ENCODE assay signal across 8 mouse cellular contexts in genomic region chr19:10940801-10941457, GRCm38 (mm10). TPM values are rescaled to one million over a fixed set of nuclear protein-coding genes. Genes with fewer than 3 reads are reported as not detected.
DNase-seq lines count a peak whose midpoint lies in the region; ATAC-seq and TF ChIP-seq lines count a peak whose summit lies in the region.

No protein-coding gene starts in this region.

- H3K4me2 ChIP-seq in CH12.LX (ENCODE audit: insufficient read depth, low read depth, poor library complexity, severe bottlenecking): no peak overlapping the region
- H3K4me2 ChIP-seq in intestine, embryonic 16.5 days (ENCODE audit: low read depth, low read length): peak overlapping the region; percentile 69
- H3K4me2 ChIP-seq in midbrain, embryonic 14.5 days (ENCODE audit: low read length): peak overlapping the region; percentile 73

- no peak for TF ChIP-seq RAD21 in CH12.LX (IDR thresholded peaks at IDR 0.05; ENCODE audit: low read depth, low read length)

- H3K36me3 ChIP-seq in heart, adult 2 months (ENCODE audit: control insufficient read depth, insufficient read depth, low read length): no peaks in the 10 kb centered on the region
- H3K36me3 ChIP-seq in CH12.LX (replicated peaks in 1 of 2; ENCODE audit: control insufficient read depth in 1 of 2, insufficient read depth in 1 of 2, low read length in 1 of 2): peaks cover 50 to 59% of the 10 kb centered on the region in 2 experiments
- peaks cover 8% of the 10 kb centered on the region for H3K36me3 ChIP-seq in intestine, embryonic 16.5 days (ENCODE audit: control insufficient read depth, insufficient read depth, low read length)
- peaks cover 37% of the 10 kb centered on the region for H3K36me3 ChIP-seq in midbrain, embryonic 14.5 days (ENCODE audit: control insufficient read depth, insufficient read depth, low read length)

- dilution Hi-C loops in CH12.LX (cut with MboI; ENCODE audit: extremely low pct_ligation_motif_present, extremely low pct_unique_long_range_greater_than_20kb, low sequenced_read_pairs): no loop called here

- no peak for TF ChIP-seq EP300 in heart, adult 2 months (IDR thresholded peaks at IDR 0.05; ENCODE audit: insufficient read depth, low read depth, low read length)
- no peak for TF ChIP-seq EP300 in CH12.LX (IDR thresholded peaks at IDR 0.05; ENCODE audit: low read length)

- intact Hi-C loops in heart, adult 2 months (cut with DNase I): no loop called here

- no peak for TF ChIP-seq POLR2A in heart, adult 2 months (IDR thresholded peaks at IDR 0.05; ENCODE audit: insufficient read depth, low read depth, low read length)
- TF ChIP-seq POLR2A in CH12.LX (IDR thresholded peaks at IDR 0.05; ENCODE audit: low read depth, low read length): no peak

- no peaks in the 10 kb centered on the region; the same call in 1 of the 2 replicates for H3K4me1 ChIP-seq in heart, adult 2 months (ENCODE audit: control insufficient read depth, insufficient read depth, low read length)
- peaks cover 12 to 26% of the 10 kb centered on the region in 2 experiments for H3K4me1 ChIP-seq in CH12.LX (ENCODE audit: control insufficient read depth in 1 of 2, insufficient read depth in 2 of 2)
- H3K4me1 ChIP-seq in intestine, embryonic 16.5 days (ENCODE audit: control insufficient read depth, insufficient read depth, low read length): peaks cover 11% of the 10 kb centered on the region
- H3K4me1 ChIP-seq in midbrain, embryonic 14.5 days (ENCODE audit: control insufficient read depth, insufficient read depth, low read length): peaks cover 10% of the 10 kb centered on the region

- no peak for DNase-seq in heart, adult 2 months
- DNase-seq in heart, adult 9 months (ENCODE audit: low spot score in 2 of 2): no peak
- DNase-seq in CH12.LX (ENCODE audit: extremely low read depth): no peak
- DNase-seq in embryo, embryonic 11 days: peak; percentile 73
- peak; percentile 78 for DNase-seq in midbrain, embryonic 14.5 days
- DNase-seq in natural killer cell, adult 2 months (ENCODE audit: low spot score in 2 of 2): no peak
- no peak for DNase-seq in spleen, postnatal 14 days (ENCODE audit: low spot score in 2 of 2)

- peak overlapping the region; percentile 24; the same call in 1 of the 2 replicates for H3K9ac ChIP-seq in heart, adult 2 months (ENCODE audit: low read depth, low read length)
- H3K9ac ChIP-seq in CH12.LX (ENCODE audit: insufficient read depth, low read depth): no peak overlapping the region
- H3K9ac ChIP-seq in intestine, embryonic 16.5 days (ENCODE audit: low read depth, low read length): peak overlapping the region; percentile 66
- H3K9ac ChIP-seq in midbrain, embryonic 14.5 days (replicated peaks; ENCODE audit: low read length): peak overlapping the region; percentile 63

- H3K27ac ChIP-seq in heart, adult 2 months: no peak overlapping the region
- H3K27ac ChIP-seq in CH12.LX (ENCODE audit: insufficient read depth, low read depth): no peak overlapping the region
- H3K27ac ChIP-seq in intestine, embryonic 16.5 days (ENCODE audit: low read length): no peak overlapping the region
- H3K27ac ChIP-seq in midbrain, embryonic 14.5 days (replicated peaks; ENCODE audit: low read depth, low read length): peak overlapping the region; percentile 81

- no peak for TF ChIP-seq CTCF in heart, adult 2 months (IDR thresholded peaks at IDR 0.05)
- no peak for TF ChIP-seq CTCF in CH12.LX (conservative IDR thresholded peaks at IDR 0.05 in 1 of 2, IDR thresholded peaks at IDR 0.05 in 1 of 2; ENCODE audit: low read depth in 2 of 2, low read length in 2 of 2)

- ATAC-seq in intestine, embryonic 16.5 days: peak; percentile 51
- peak; percentile 85 for ATAC-seq in midbrain, embryonic 14.5 days (ENCODE audit: low FRiP score, low TSS enrichment)

- 21% methylated on average over 40 of the region's 40 CpGs for WGBS in heart, adult 2 months
- WGBS in intestine, embryonic 16.5 days: 5% methylated on average over 40 of the region's 40 CpGs
- WGBS in midbrain, embryonic 14.5 days: under 1% methylated on average over 40 of the region's 40 CpGs

- in situ Hi-C loops in CH12.LX (cut with MboI; ENCODE audit: low pct_ligation_motif_present, low pct_unique_long_range_greater_than_20kb, low sequenced_read_pairs): no loop called here

- H3K9me3 ChIP-seq in CH12.LX (replicated peaks; ENCODE audit: low read length): peaks cover 6% of the 10 kb centered on the region
- no peaks in the 10 kb centered on the region for H3K9me3 ChIP-seq in intestine, embryonic 16.5 days (ENCODE audit: control insufficient read depth, low read length)
- no peaks in the 10 kb centered on the region for H3K9me3 ChIP-seq in midbrain, embryonic 14.5 days (ENCODE audit: control insufficient read depth, low read length)

- no peaks in the 10 kb centered on the region for H3K27me3 ChIP-seq in heart, adult 2 months (ENCODE audit: control insufficient read depth, insufficient read depth, low read length)
- no peaks in the 10 kb centered on the region for H3K27me3 ChIP-seq in CH12.LX (replicated peaks)
- H3K27me3 ChIP-seq in intestine, embryonic 16.5 days (replicated peaks; ENCODE audit: control insufficient read depth, insufficient read depth, low read length): no peaks in the 10 kb centered on the region
- H3K27me3 ChIP-seq in midbrain, embryonic 14.5 days (ENCODE audit: control insufficient read depth, insufficient read depth, low read length): no peaks in the 10 kb centered on the region

- no peaks in the 10 kb centered on the region for H3K79me2 ChIP-seq in heart, adult 2 months (replicated peaks; ENCODE audit: control insufficient read depth, insufficient read depth, low read length)
- H3K79me2 ChIP-seq in CH12.LX (replicated peaks; ENCODE audit: control insufficient read depth, extremely low read depth, insufficient read depth, poor library complexity, severe bottlenecking): peaks cover 1% of the 10 kb centered on the region; the same call in 1 of the 2 replicates

- H3K4me3 ChIP-seq in heart, adult 2 months: peak overlapping the region; percentile 20; the same call in 1 of the 2 replicates
- H3K4me3 ChIP-seq in CH12.LX (replicated peaks in 1 of 3; ENCODE audit: low read depth in 2 of 3, low read length in 2 of 3, poor library complexity in 1 of 3): no peak overlapping the region
- peak overlapping the region; percentile 39 for H3K4me3 ChIP-seq in intestine, embryonic 16.5 days (ENCODE audit: low read length)
- H3K4me3 ChIP-seq in midbrain, embryonic 14.5 days (replicated peaks; ENCODE audit: low read depth, low read length): peak overlapping the region; percentile 33

TF ChIP-seq in CH12.LX, 34 proteins besides CTCF, POLR2A, EP300 and RAD21:
- TF ChIP-seq E2F4 (IDR thresholded peaks at IDR 0.05; ENCODE audit: insufficient replicate concordance, low read depth, low read length) (no peak), POLR2AphosphoS2 (IDR thresholded peaks at IDR 0.05; ENCODE audit: low read depth, low read length) (peak; percentile 76; the same call in 1 of the 2 replicates), USF1 (IDR thresholded peaks at IDR 0.05; ENCODE audit: low read depth, low read length) (no peak), RCOR1 (conservative IDR thresholded peaks at IDR 0.05; ENCODE audit: low read depth, low read length) (no peak), UBTF (IDR thresholded peaks at IDR 0.05; ENCODE audit: low read depth, low read length) (no peak)

RNA-seq across cellular contexts. Expression of gene Ptgdr2, which starts 4.0 kb away (rescaled TPM):
- not detected for total RNA-seq in heart, adult 2 months (2021)
- polyA plus RNA-seq in heart, adult 2 months (2012; rRNA removed): 0.09 and 0.10 TPM in 2 replicates
- total RNA-seq in CH12.LX (2012; rRNA removed) (0.13 and 0.17 TPM in 2 replicates), CH12.LX (2014; rRNA removed) (not detected in 2 replicates)
- not detected in 2 replicates for polyA plus RNA-seq in CH12.LX (2012; ENCODE audit: insufficient read length, low read depth)
- polyA plus RNA-seq in intestine, embryonic 16.5 days (2015; fragmentation: Nextera tagmentation; extraction: Ambion mirVana): 0.05 and 0.11 TPM in 2 replicates
- polyA plus RNA-seq in midbrain, embryonic 14.5 days (2014; fragmentation: Nextera tagmentation; extraction: Ambion mirVana): 0.16 and 0.18 TPM in 2 replicates

RNA-seq across cellular contexts. Expression of gene Ccdc86, which starts 8.1 kb away (rescaled TPM):
- 1 to 10 TPM; 6.9 to 7.1 TPM for total RNA-seq in heart, adult 2 months (2021)
- 3.0 and 3.1 TPM in 2 replicates for polyA plus RNA-seq in heart, adult 2 months (2012; rRNA removed)
- total RNA-seq in CH12.LX (2012; rRNA removed): 10.8 and 18.6 TPM in 2 replicates
- 8.5 and 9.5 TPM in 2 replicates for total RNA-seq in CH12.LX (2014; rRNA removed)
- polyA plus RNA-seq in CH12.LX (2012; ENCODE audit: insufficient read length, low read depth): 36.8 and 44.8 TPM in 2 replicates
- polyA plus RNA-seq in intestine, embryonic 16.5 days (2015; fragmentation: Nextera tagmentation; extraction: Ambion mirVana): 25.6 and 29.4 TPM in 2 replicates
- polyA plus RNA-seq in midbrain, embryonic 14.5 days (2014; fragmentation: Nextera tagmentation; extraction: Ambion mirVana): 10.7 and 12.5 TPM in 2 replicates

RNA-seq across cellular contexts. Expression of gene Zp1, which starts 20.5 kb away (rescaled TPM):
- total RNA-seq in heart, adult 2 months (2021): not detected
- not detected in 2 replicates for polyA plus RNA-seq in heart, adult 2 months (2012; rRNA removed)
- total RNA-seq in CH12.LX (2012; rRNA removed): not detected in 2 replicates
- 0.26 TPM in 1 of 2 replicates, not detected in the other for total RNA-seq in CH12.LX (2014; rRNA removed)
- not detected in 2 replicates for polyA plus RNA-seq in CH12.LX (2012; ENCODE audit: insufficient read length, low read depth)
- polyA plus RNA-seq in intestine, embryonic 16.5 days (2015; fragmentation: Nextera tagmentation; extraction: Ambion mirVana): not detected in 2 replicates
- 0.33 and 0.38 TPM in 2 replicates for polyA plus RNA-seq in midbrain, embryonic 14.5 days (2014; fragmentation: Nextera tagmentation; extraction: Ambion mirVana)

RNA-seq across cellular contexts. Expression of gene Ms4a10, which starts 33.5 kb away (rescaled TPM):
- not detected for total RNA-seq in heart, adult 2 months (2021)
- polyA plus RNA-seq in heart, adult 2 months (2012; rRNA removed): not detected in 2 replicates
- total RNA-seq in CH12.LX (2012; rRNA removed): not detected in 2 replicates
- not detected in 2 replicates for total RNA-seq in CH12.LX (2014; rRNA removed)
- not detected in 2 replicates for polyA plus RNA-seq in CH12.LX (2012; ENCODE audit: insufficient read length, low read depth)
- 111 and 159 TPM in 2 replicates for polyA plus RNA-seq in intestine, embryonic 16.5 days (2015; fragmentation: Nextera tagmentation; extraction: Ambion mirVana)
- not detected in 2 replicates for polyA plus RNA-seq in midbrain, embryonic 14.5 days (2014; fragmentation: Nextera tagmentation; extraction: Ambion mirVana)

RNA-seq across cellular contexts. Expression of gene Prpf19, which starts 45.9 kb away (rescaled TPM):
- 100 to 1,000 TPM; 216 to 243 TPM for total RNA-seq in heart, adult 2 months (2021)
- polyA plus RNA-seq in heart, adult 2 months (2012; rRNA removed): 432 and 512 TPM in 2 replicates
- total RNA-seq in CH12.LX (2012; rRNA removed) (115 and 153 TPM in 2 replicates), CH12.LX (2014; rRNA removed) (357 and 364 TPM in 2 replicates)
- 244 and 355 TPM in 2 replicates for polyA plus RNA-seq in CH12.LX (2012; ENCODE audit: insufficient read length, low read depth)
- 32.1 and 35.0 TPM in 2 replicates for polyA plus RNA-seq in intestine, embryonic 16.5 days (2015; fragmentation: Nextera tagmentation; extraction: Ambion mirVana)
- 39.2 and 69.0 TPM in 2 replicates for polyA plus RNA-seq in midbrain, embryonic 14.5 days (2014; fragmentation: Nextera tagmentation; extraction: Ambion mirVana)

Comparison
In these comparisons a context has a peak if more than half of its experiments do, and no peak if none do; other contexts are left out.
1. DNase-seq: peak in embryo, embryonic 11 days (single experiment) and midbrain, embryonic 14.5 days (single experiment); none in heart, adult 2 months (0 of 2), heart, adult 9 months (0 of 2), CH12.LX (single experiment), natural killer cell, adult 2 months (0 of 2) and spleen, postnatal 14 days (0 of 2).
2. H3K4me3 ChIP-seq: peak in heart, adult 2 months (single experiment), intestine, embryonic 16.5 days (single experiment) and midbrain, embryonic 14.5 days (single experiment); none in CH12.LX (0 of 3).